Mouse (Mus musculus): ENCODE measurements around the gene Cdh23. TPM values are rescaled to one million over a fixed set of nuclear protein-coding genes. Genes with fewer than 3 reads are reported as not detected.

The Cdh23 gene
- total and polyA plus RNA-seq, 3 experiments, result 0.05 TPM; not detected in 2

DNA sequence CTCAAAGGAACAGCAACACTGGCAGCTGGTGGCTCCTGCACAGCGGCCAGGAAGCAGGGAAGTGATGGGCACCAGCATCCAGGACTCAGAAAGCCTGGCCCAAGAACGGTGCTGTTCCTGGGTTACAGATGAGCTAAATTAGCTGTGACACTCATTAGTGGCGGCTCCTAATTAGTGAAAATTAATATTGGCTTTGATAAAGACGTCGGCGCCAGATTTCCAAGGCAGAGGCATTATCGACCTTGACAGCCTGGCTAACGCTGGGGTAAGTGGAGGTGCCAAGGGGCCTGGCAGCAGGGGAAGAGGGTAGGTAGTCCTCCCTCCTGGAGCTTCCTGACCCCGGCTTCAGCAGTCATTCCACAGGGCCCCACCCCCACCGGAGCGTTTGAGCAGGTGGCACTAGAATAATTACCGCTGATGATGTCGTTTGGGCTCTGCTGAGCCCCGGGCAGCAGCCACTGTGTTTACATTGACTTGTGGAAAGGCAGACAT is 72.0 kb downstream of the Cdh23 start:
- Histone ChIP-seq H3K4me1 (ENCODE audit: insufficient read depth, low read depth, low read length) (no peaks in the 10 kb centered on the region), H3K9me3 (replicated peaks) (peaks cover 32% of the 10 kb centered on the region), H3K36me3 (replicated peaks) (no peaks in the 10 kb centered on the region), H3K4me3 (ENCODE audit: low read depth, low read length) (no peak overlapping the region), H3K27me3 (ENCODE audit: insufficient read depth, low read length) (no peaks in the 10 kb centered on the region)
- ATAC-seq (ENCODE audit: extremely low read depth, insufficient number of reproducible peaks, low FRiP score, poor library complexity, severe bottlenecking) (no peak), DNase-seq (ENCODE audit: low spot score) (no peak)
- TF ChIP-seq CTCF (IDR thresholded peaks at IDR 0.05; ENCODE audit: low read depth, low read length), result no peak

- H3K4me3 ChIP-seq (ENCODE audit: low read depth, low read length), result no peak overlapping the region
- DNase-seq (ENCODE audit: low spot score) (no peak), ATAC-seq (ENCODE audit: extremely low read depth, insufficient number of reproducible peaks, low FRiP score, poor library complexity, severe bottlenecking) (no peak)
- TF ChIP-seq GATA2 (IDR thresholded peaks at IDR 0.05; ENCODE audit: borderline replicate concordance, low read depth, low read length), result no peak
- TF ChIP-seq GATA1 (IDR thresholded peaks at IDR 0.05; ENCODE audit: borderline replicate concordance, low read length), result no peak
- TF ChIP-seq TAL1 (conservative IDR thresholded peaks at IDR 0.05; ENCODE audit: low read depth, low read length), result no peak
- TF ChIP-seq POLR2AphosphoS5 (IDR thresholded peaks at IDR 0.05; ENCODE audit: insufficient replicate concordance, low read depth, low read length), result no peak
- TF ChIP-seq CTCF (IDR thresholded peaks at IDR 0.05; ENCODE audit: low read depth, low read length), result no peak
- no peaks in the 10 kb centered on the region for H3K36me3 ChIP-seq (replicated peaks)
- H3K27me3 ChIP-seq (ENCODE audit: insufficient read depth, low read length), result no peaks in the 10 kb centered on the region
- H3K4me1 ChIP-seq (ENCODE audit: insufficient read depth, low read depth, low read length), result no peaks in the 10 kb centered on the region
- H3K9me3 ChIP-seq (replicated peaks), result peaks cover 34% of the 10 kb centered on the region
These were observed 73.5 kb downstream of the Cdh23 start for GRCm38 (mm10) chr10:60622836-60623235.

- peaks cover 38% of the 10 kb centered on the region for H3K9me3 ChIP-seq (replicated peaks)
- TF ChIP-seq GATA1 (IDR thresholded peaks at IDR 0.05; ENCODE audit: borderline replicate concordance, low read length) (no peak), GATA2 (IDR thresholded peaks at IDR 0.05; ENCODE audit: borderline replicate concordance, low read depth, low read length) (no peak), POLR2AphosphoS5 (IDR thresholded peaks at IDR 0.05; ENCODE audit: insufficient replicate concordance, low read depth, low read length) (no peak), CTCF (IDR thresholded peaks at IDR 0.05; ENCODE audit: low read depth, low read length) (no peak), TAL1 (conservative IDR thresholded peaks at IDR 0.05; ENCODE audit: low read depth, low read length) (no peak)
- H3K36me3 ChIP-seq (replicated peaks), result no peaks in the 10 kb centered on the region
- H3K4me1 ChIP-seq (ENCODE audit: insufficient read depth, low read depth, low read length), result no peaks in the 10 kb centered on the region
- no peaks in the 10 kb centered on the region for H3K27me3 ChIP-seq (ENCODE audit: insufficient read depth, low read length)
- no peak overlapping the region for H3K4me3 ChIP-seq (ENCODE audit: low read depth, low read length)
- no peak for ATAC-seq (ENCODE audit: extremely low read depth, insufficient number of reproducible peaks, low FRiP score, poor library complexity, severe bottlenecking)
- no peak for DNase-seq (ENCODE audit: low spot score)
These were observed 74.7 kb downstream of the Cdh23 start for GRCm38 (mm10) chr10:60621470-60622170.

DNA sequence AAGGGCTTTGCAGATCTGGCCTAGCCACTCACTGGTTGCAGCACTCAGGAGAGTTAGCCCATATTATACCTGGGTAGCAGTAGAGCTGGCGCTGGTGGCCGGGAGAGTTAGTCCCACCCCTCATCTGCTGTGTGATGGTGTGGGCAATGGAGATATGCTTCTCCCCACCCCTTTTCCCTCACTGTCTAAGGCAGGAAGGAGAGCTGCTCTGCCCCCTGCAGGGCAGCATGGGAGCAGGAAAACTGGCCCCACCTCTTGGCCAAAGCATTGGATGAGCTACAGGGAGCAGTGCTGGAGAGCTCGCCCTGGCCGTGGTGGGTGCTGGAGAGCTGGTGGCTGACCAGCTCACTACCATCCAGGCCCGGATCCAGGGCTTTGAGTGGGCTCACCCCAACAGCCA is 80.4 kb downstream of the Cdh23 start:
- Histone ChIP-seq H3K36me3 (replicated peaks) (no peaks in the 10 kb centered on the region), H3K4me3 (ENCODE audit: low read depth, low read length) (no peak overlapping the region), H3K4me1 (ENCODE audit: insufficient read depth, low read depth, low read length) (no peaks in the 10 kb centered on the region), H3K27me3 (ENCODE audit: insufficient read depth, low read length) (no peaks in the 10 kb centered on the region), H3K9me3 (replicated peaks) (peaks cover 38% of the 10 kb centered on the region)
- TF ChIP-seq GATA2 (IDR thresholded peaks at IDR 0.05; ENCODE audit: borderline replicate concordance, low read depth, low read length) (no peak), POLR2AphosphoS5 (IDR thresholded peaks at IDR 0.05; ENCODE audit: insufficient replicate concordance, low read depth, low read length) (no peak), GATA1 (IDR thresholded peaks at IDR 0.05; ENCODE audit: borderline replicate concordance, low read length) (no peak), CTCF (IDR thresholded peaks at IDR 0.05; ENCODE audit: low read depth, low read length) (no peak), TAL1 (conservative IDR thresholded peaks at IDR 0.05; ENCODE audit: low read depth, low read length) (no peak)
- no peak for ATAC-seq (ENCODE audit: extremely low read depth, insufficient number of reproducible peaks, low FRiP score, poor library complexity, severe bottlenecking)
- no peak for DNase-seq (ENCODE audit: low spot score)

- no peaks in the 10 kb centered on the region for H3K36me3 ChIP-seq (replicated peaks)
- ATAC-seq (ENCODE audit: extremely low read depth, insufficient number of reproducible peaks, low FRiP score, poor library complexity, severe bottlenecking) (no peak), DNase-seq (ENCODE audit: low spot score) (no peak)
- H3K9me3 ChIP-seq (replicated peaks), result peaks cover 38% of the 10 kb centered on the region
- TF ChIP-seq POLR2AphosphoS5 (IDR thresholded peaks at IDR 0.05; ENCODE audit: insufficient replicate concordance, low read depth, low read length) (no peak), GATA1 (IDR thresholded peaks at IDR 0.05; ENCODE audit: borderline replicate concordance, low read length) (no peak), GATA2 (IDR thresholded peaks at IDR 0.05; ENCODE audit: borderline replicate concordance, low read depth, low read length) (no peak), CTCF (IDR thresholded peaks at IDR 0.05; ENCODE audit: low read depth, low read length) (no peak), TAL1 (conservative IDR thresholded peaks at IDR 0.05; ENCODE audit: low read depth, low read length) (no peak)
- no peaks in the 10 kb centered on the region for H3K4me1 ChIP-seq (ENCODE audit: insufficient read depth, low read depth, low read length)
- no peak overlapping the region for H3K4me3 ChIP-seq (ENCODE audit: low read depth, low read length)
- no peaks in the 10 kb centered on the region for H3K27me3 ChIP-seq (ENCODE audit: insufficient read depth, low read length)
These were observed 83.4 kb downstream of the Cdh23 start for GRCm38 (mm10) chr10:60612893-60613292.

DNA sequence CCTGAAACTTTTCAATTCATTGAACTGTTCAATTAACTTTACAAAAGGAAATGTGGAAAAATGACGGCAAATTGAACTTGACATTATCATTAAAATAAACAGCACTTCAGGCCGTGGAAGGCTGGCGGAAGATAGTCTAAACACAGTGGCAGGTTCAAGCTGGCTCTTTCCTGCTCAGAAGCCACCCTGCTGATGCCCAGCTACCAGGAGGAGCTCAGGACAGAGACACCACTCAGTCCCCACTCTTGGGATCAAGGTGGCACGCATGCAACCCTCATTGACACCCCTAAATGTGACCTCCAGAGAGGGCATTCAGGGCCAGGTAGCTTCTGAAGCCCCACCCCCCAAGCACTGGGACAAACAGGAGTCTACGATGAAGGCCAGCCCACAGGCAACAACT is 89.1 kb downstream of the Cdh23 start:
- no peak overlapping the region for H3K4me3 ChIP-seq (ENCODE audit: low read depth, low read length)
- ATAC-seq (ENCODE audit: extremely low read depth, insufficient number of reproducible peaks, low FRiP score, poor library complexity, severe bottlenecking) (no peak), DNase-seq (ENCODE audit: low spot score) (no peak)
- H3K9me3 ChIP-seq (replicated peaks), result peaks cover 49% of the 10 kb centered on the region
- H3K27me3 ChIP-seq (ENCODE audit: insufficient read depth, low read length), result no peaks in the 10 kb centered on the region
- H3K4me1 ChIP-seq (ENCODE audit: insufficient read depth, low read depth, low read length), result no peaks in the 10 kb centered on the region
- no peak for TF ChIP-seq TAL1 (conservative IDR thresholded peaks at IDR 0.05; ENCODE audit: low read depth, low read length)
- no peak for TF ChIP-seq POLR2AphosphoS5 (IDR thresholded peaks at IDR 0.05; ENCODE audit: insufficient replicate concordance, low read depth, low read length)
- TF ChIP-seq CTCF (IDR thresholded peaks at IDR 0.05; ENCODE audit: low read depth, low read length), result no peak
- TF ChIP-seq GATA2 (IDR thresholded peaks at IDR 0.05; ENCODE audit: borderline replicate concordance, low read depth, low read length), result no peak
- TF ChIP-seq GATA1 (IDR thresholded peaks at IDR 0.05; ENCODE audit: borderline replicate concordance, low read length), result no peak
- no peaks in the 10 kb centered on the region for H3K36me3 ChIP-seq (replicated peaks)

Data from G1E (cell line).